Mouse (Mus musculus) sigmoid colon, adult 10 weeks (tissue): ENCODE data around the gene Fam98c. TPM values are rescaled to one million over a fixed set of nuclear protein-coding genes. Genes with fewer than 3 reads are reported as not detected.

Experiments
- polyA plus RNA-seq: library from polyadenylated mRNA; stranded (reverse); fragments of 350-450 nt; fragmentation: Illumina TruSeq; extraction: RNeasy Lipid Tissue Mini Kit (QIAGEN cat#74804); gene quantifications from one replicate; pipeline ENCODE4 v1.2.3, GENCODE M21; 2014; ENCODE audit warnings: low read depth, low replicate concordance

Fam98c gene
- 19.6 TPM for polyA plus RNA-seq

DNA sequence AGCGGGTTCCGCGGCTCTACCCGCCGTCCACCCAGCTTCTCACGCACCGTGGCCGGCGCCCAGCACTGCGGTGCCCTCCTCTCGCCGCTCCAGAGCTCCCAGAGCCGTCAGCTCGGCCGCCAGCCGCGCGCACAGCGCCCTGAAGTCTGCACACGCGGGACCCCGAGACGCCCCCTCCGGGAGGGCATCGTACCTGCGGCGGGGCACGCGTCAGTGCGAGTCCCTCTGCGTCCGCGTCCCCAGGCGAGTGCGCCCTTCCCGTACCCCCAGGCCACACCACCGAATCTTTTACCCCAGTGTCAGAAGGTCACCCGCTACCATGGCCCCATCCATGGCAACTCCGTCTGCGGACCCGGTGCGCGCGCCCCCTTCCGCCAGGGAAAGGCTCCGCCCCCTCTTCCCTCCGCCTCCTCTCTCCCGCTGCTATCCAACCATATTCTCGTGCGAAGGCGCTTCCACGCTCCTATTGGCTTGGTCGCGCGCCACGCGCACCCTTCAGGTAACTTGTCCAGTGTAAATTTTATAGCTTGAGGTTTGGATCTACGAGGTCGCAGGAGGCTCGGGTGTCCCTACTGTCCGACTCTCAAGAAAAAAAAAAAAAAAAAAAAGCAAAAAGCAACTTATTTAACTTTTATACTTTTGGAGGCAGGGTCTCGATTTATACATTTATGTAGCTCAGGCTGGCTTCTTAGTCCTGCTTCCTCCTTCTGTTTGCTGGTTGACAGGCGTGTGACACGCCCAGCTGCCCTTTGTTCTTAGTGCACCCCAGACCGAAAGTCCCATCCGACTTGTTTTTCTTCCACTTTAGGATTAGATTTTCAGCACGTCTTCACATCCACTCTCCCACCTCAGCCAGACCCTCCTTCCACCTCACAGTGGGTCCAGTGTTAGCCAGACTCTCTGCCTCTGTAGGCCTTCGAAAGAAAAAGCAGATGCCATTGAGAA is at the start of gene Fam98c:
Gene Fam98c, minus strand, starts transcription at position 397 of the 945 bp plus-strand sequence.

DNA sequence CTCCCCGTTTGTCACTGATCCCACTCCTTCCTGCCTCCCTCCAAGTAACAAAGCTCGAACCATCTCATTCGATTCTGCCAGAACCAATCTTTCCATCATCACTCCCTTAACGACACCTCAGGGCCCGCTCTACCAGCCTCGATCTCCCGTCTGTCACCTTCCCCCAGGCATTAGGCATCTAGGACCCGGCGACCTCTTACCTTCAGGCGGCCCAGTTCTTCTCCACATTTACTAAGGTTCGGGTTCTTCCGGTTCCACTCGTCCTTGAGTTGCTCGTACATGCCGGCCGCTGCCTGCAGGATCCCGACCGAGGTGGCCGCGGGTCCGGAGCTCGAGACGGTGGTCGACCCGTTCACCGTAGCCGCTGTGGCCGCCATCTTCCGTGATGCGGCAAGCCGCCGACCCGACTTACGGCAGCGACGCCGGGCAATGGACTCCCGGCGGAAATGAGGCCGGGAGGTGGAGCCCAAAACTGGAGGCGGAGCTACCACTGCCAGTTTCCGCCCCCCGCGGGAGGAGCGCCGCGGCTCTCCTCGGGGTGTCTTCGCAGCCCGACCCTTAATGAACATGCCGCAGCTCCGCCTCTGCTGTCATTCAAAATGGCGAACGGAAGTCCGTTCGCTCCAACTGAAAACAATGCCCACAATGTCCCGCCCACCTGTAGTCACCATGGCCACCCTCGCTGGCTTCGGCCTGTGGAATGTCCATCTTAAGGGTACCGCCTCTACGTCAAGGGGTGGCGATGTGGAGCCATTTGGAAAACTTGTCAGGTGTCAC is 24.2 kb upstream of the Fam98c start, which contains the start of gene Psmd8:
Gene Psmd8, minus strand, starts transcription at position 625 of the 777 bp plus-strand sequence.

DNA sequence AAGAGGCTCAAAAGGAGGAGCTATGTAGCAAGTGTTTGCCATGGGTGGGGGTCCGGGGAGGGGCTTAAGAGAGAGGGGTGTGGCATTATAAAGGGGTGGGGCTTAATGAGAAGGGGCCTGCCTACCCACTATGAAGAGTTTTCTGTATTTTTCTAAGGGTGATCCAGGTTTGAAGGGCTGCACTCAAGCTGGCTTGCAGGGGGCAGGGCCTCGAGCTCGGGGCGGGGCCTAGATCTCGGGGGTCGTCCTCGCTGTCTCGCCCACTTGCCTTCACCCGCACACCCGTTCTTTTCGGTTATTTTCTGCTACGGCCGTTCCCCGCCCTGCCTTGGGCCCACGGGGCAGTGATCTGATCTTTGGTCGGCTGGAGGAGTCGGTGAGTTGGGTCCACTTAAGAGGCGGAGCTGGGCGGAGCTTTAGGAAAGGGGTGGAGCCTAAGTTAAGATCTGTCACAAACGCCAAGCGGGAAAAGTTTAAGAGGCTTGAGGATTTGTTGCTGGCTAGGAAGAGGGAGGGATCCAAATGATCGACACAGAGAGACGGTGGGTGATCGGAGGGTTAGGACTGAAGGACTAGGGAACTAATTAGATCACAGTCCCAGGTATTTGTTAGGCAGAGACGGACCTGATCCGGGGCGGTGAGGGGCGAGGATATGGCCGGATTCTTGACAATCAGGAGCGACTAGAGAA is 14.2 kb upstream of the Fam98c start, which contains the start of the genes Ggn and Spred3:
Gene Ggn, plus strand, starts transcription at position 145 of the 689 bp plus-strand sequence.
Gene Spred3, minus strand, starts transcription at position 346 of the 689 bp plus-strand sequence.

DNA sequence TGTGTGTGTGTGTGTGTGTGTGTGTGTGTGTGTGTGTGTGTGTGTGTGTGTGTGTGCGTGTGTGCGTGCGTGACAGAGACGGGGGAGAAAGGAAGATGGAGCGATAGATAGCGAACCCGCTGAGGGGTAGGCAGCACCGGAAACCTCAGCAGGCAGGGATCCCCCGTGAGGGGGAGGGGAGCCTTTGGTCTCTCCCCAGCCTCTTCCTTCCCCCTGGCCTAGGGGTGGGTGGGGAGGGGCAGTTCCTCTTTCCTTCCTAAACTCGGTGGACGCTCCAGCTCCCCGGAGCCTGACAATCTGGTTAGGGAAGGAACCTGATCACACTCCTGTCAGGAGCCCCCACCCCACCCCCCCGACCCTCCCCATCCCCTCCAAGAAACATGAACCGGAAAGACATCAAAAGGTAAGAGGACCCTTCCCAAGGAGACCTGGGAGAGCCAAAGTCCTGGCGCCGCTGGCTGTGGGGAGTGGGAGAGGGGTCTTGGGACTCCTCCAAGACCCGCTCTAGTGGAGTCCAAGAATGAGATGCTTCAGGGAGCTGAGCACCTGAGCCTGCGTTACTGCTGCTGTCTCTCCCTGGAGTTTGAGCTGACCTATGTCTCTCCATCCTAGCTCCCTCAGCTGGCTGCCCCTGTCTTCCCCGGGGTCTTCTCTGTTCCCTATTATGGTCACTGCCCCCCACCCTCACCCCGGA is 21.2 kb downstream of the Fam98c start, which contains the start of gene Rasgrp4:
Gene Rasgrp4, plus strand, starts transcription at position 159 of the 694 bp plus-strand sequence.

DNA sequence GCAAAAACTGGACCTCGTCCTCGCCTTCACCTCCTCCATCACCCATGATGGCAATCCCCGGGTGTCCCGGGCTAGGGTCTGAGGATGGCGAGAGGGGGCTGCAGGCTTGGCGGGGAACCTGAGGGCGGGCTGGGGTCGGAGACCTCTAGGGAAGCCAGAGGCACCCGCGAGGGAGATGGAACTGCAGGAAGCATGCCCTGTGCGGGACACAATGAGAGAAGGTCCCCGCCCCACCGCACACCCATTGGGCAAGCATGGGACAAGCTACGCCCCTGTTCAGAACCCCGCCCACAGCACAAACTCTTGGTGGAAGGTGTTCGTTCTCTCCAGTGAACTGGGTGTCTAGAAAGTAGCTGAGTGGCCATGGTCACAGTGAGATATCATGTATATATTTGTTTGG is 31.1 kb downstream of the Fam98c start, which contains the start of gene Ryr1:
Gene Ryr1, minus strand, starts transcription at position 210 of the 400 bp plus-strand sequence.

Other genes starting within 250 kb of the Fam98c start
- 55.2 TPM for gene Actn4, start 193.9 kb downstream of the Fam98c start, polyA plus RNA-seq
- 6.2 TPM for gene Eif3k, start 174.4 kb downstream of the Fam98c start, polyA plus RNA-seq
- 0.35 TPM for gene Map4k1, start 174.2 kb downstream of the Fam98c start, polyA plus RNA-seq
- gene Ryr1, start 31.1 kb downstream of the Fam98c start, polyA plus RNA-seq: 0.03 TPM
- 1.1 TPM for gene Rasgrp4, start 21.4 kb downstream of the Fam98c start, polyA plus RNA-seq
- gene Ggn, start 14.0 kb upstream of the Fam98c start, polyA plus RNA-seq: not detected
- gene Spred3, start 14.2 kb upstream of the Fam98c start, polyA plus RNA-seq: 3.9 TPM
- 63.0 TPM for gene Psmd8, start 24.5 kb upstream of the Fam98c start, polyA plus RNA-seq
- gene Catsperg1, start 57.8 kb upstream of the Fam98c start, polyA plus RNA-seq: 0.60 TPM
- 37.3 TPM for gene Kcnk6, start 76.3 kb upstream of the Fam98c start, polyA plus RNA-seq
- gene Yif1b, start 82.1 kb upstream of the Fam98c start, polyA plus RNA-seq: not detected
- 123 TPM for gene 2200002D01Rik, start 92.2 kb upstream of the Fam98c start, polyA plus RNA-seq
- 105 TPM for gene Spint2, start 125.7 kb upstream of the Fam98c start, polyA plus RNA-seq
- gene Ppp1r14a, start 133.1 kb upstream of the Fam98c start, polyA plus RNA-seq: 0.91 TPM
- gene Dpf1, start 147.7 kb upstream of the Fam98c start, polyA plus RNA-seq: not detected